Mouse (Mus musculus): ENCODE results near the gene Cyp4f17. TPM values are rescaled to one million over a fixed set of nuclear protein-coding genes. Genes with fewer than 3 reads are reported as not detected.

The Cyp4f17 gene
- 13.0 and 13.8 TPM in 2 replicates for polyA plus RNA-seq (2015; fragmentation: Nextera tagmentation; extraction: Ambion mirVana)

- H3K27ac ChIP-seq: peak within 1 kb of the TSS; percentile 84
- no peaks in the 10 kb centered on the region for H3K27me3 ChIP-seq
- peak within 1 kb of the TSS; percentile 78 for H3K4me2 ChIP-seq (replicated peaks)
- under 1% methylated on average over 30 of the region's 30 CpGs for WGBS
- 0 out of 2 replicates have a peak, but pooled peaks cover 3% of the 10 kb centered on the region for H3K36me3 ChIP-seq
- ATAC-seq: peak; percentile 91
- peak within 1 kb of the TSS; percentile 54 for H3K4me3 ChIP-seq (replicated peaks)
- no peaks in the 10 kb centered on the region for H3K9me3 ChIP-seq
- peak within 1 kb of the TSS; percentile 70 for H3K9ac ChIP-seq (replicated peaks)
- peaks cover 26% of the 10 kb centered on the region for H3K4me1 ChIP-seq (replicated peaks)
Observed at GRCm38 (mm10) chr17:32505851-32506728, at the start of gene Cyp4f17. Cyp4f17 (plus strand) TSS chr17:32506050.

GRCm38 (mm10) chr17:32468494-32468893 is 37.4 kb upstream of the Cyp4f17 start:
- Histone ChIP-seq H3K36me3 (no peaks in the 10 kb centered on the region), H3K9ac (replicated peaks) (no peak overlapping the region), H3K4me2 (replicated peaks) (no peak overlapping the region), H3K4me3 (replicated peaks) (no peak overlapping the region), H3K4me1 (replicated peaks) (no peaks in the 10 kb centered on the region), H3K27me3 (no peaks in the 10 kb centered on the region), H3K27ac (no peak overlapping the region), H3K9me3 (no peaks in the 10 kb centered on the region)
- WGBS: 59% methylated on average over 7 of the region's 7 CpGs
- ATAC-seq: no peak

- no peaks in the 10 kb centered on the region for H3K36me3 ChIP-seq
- no peaks in the 10 kb centered on the region for H3K27me3 ChIP-seq
- no peaks in the 10 kb centered on the region for H3K9me3 ChIP-seq
- ATAC-seq: no peak
- H3K27ac ChIP-seq: no peak overlapping the region
- H3K9ac ChIP-seq (replicated peaks): no peak overlapping the region
- H3K4me3 ChIP-seq (replicated peaks): no peak overlapping the region
- no peaks in the 10 kb centered on the region for H3K4me1 ChIP-seq (replicated peaks)
- WGBS: 83% methylated on average over 4 of the region's 4 CpGs
- no peak overlapping the region for H3K4me2 ChIP-seq (replicated peaks)
Observed at GRCm38 (mm10) chr17:32470795-32471194, 35.1 kb upstream of the Cyp4f17 start.

GRCm38 (mm10) chr17:32472176-32472575 is 33.7 kb upstream of the Cyp4f17 start:
- no peaks in the 10 kb centered on the region for H3K36me3 ChIP-seq
- no peak overlapping the region for H3K27ac ChIP-seq
- WGBS: 72% methylated on average over 7 of the region's 7 CpGs
- no peak for ATAC-seq
- no peak overlapping the region for H3K4me3 ChIP-seq (replicated peaks)
- H3K9ac ChIP-seq (replicated peaks): no peak overlapping the region
- no peaks in the 10 kb centered on the region for H3K4me1 ChIP-seq (replicated peaks)
- no peak overlapping the region for H3K4me2 ChIP-seq (replicated peaks)
- no peaks in the 10 kb centered on the region for H3K27me3 ChIP-seq
- no peaks in the 10 kb centered on the region for H3K9me3 ChIP-seq

- ATAC-seq: no peak
- H3K4me3 ChIP-seq (replicated peaks): no peak overlapping the region
- 86% methylated on average over 5 of the region's 5 CpGs for WGBS
- no peaks in the 10 kb centered on the region for H3K9me3 ChIP-seq
- H3K4me1 ChIP-seq (replicated peaks): no peaks in the 10 kb centered on the region
- H3K27me3 ChIP-seq: no peaks in the 10 kb centered on the region
- no peak overlapping the region for H3K27ac ChIP-seq
- no peak overlapping the region for H3K4me2 ChIP-seq (replicated peaks)
- H3K36me3 ChIP-seq: no peaks in the 10 kb centered on the region
- no peak overlapping the region for H3K9ac ChIP-seq (replicated peaks)
Observed at GRCm38 (mm10) chr17:32474954-32475560, 30.8 kb upstream of the Cyp4f17 start.

- H3K4me3 ChIP-seq (replicated peaks): no peak overlapping the region
- no peak overlapping the region for H3K27ac ChIP-seq
- no peak for ATAC-seq
- no peaks in the 10 kb centered on the region for H3K9me3 ChIP-seq
- H3K4me2 ChIP-seq (replicated peaks): no peak overlapping the region
- H3K27me3 ChIP-seq: peaks cover 10% of the 10 kb centered on the region; the same call in 1 of the 2 replicates
- H3K36me3 ChIP-seq: no peaks in the 10 kb centered on the region
- no peaks in the 10 kb centered on the region for H3K4me1 ChIP-seq (replicated peaks)
- 83% methylated on average over 1 of the region's 1 CpGs for WGBS
- H3K9ac ChIP-seq (replicated peaks): no peak overlapping the region
Observed at GRCm38 (mm10) chr17:32477204-32477603, 28.6 kb upstream of the Cyp4f17 start.

GRCm38 (mm10) chr17:32478727-32479126 is 27.1 kb upstream of the Cyp4f17 start:
- Histone ChIP-seq H3K4me2 (replicated peaks) (no peak overlapping the region), H3K9ac (replicated peaks) (no peak overlapping the region), H3K36me3 (no peaks in the 10 kb centered on the region), H3K9me3 (no peaks in the 10 kb centered on the region), H3K4me3 (replicated peaks) (no peak overlapping the region), H3K27ac (no peak overlapping the region), H3K4me1 (replicated peaks) (0 out of 2 replicates have a peak, but pooled peaks cover 4% of the 10 kb centered on the region), H3K27me3 (peaks cover 10% of the 10 kb centered on the region; the same call in 1 of the 2 replicates)
- no peak for ATAC-seq
- 69% methylated on average over 2 of the region's 2 CpGs for WGBS

- Histone ChIP-seq H3K27me3 (peaks cover 15% of the 10 kb centered on the region; the same call in 1 of the 2 replicates), H3K36me3 (no peaks in the 10 kb centered on the region), H3K27ac (no peak overlapping the region), H3K9ac (replicated peaks) (no peak overlapping the region), H3K4me2 (replicated peaks) (no peak overlapping the region), H3K4me3 (replicated peaks) (no peak overlapping the region), H3K9me3 (no peaks in the 10 kb centered on the region), H3K4me1 (replicated peaks) (0 out of 2 replicates have a peak, but pooled peaks cover 4% of the 10 kb centered on the region)
- no peak for ATAC-seq
- WGBS: 12% methylated on average over 8 of the region's 8 CpGs
Observed at GRCm38 (mm10) chr17:32479554-32480506, 26.0 kb upstream of the Cyp4f17 start.

- Histone ChIP-seq H3K27ac (no peak overlapping the region), H3K9me3 (no peaks in the 10 kb centered on the region), H3K36me3 (no peaks in the 10 kb centered on the region), H3K9ac (replicated peaks) (no peak overlapping the region), H3K4me3 (replicated peaks) (no peak overlapping the region), H3K27me3 (peaks cover 17% of the 10 kb centered on the region; the same call in 1 of the 2 replicates), H3K4me2 (replicated peaks) (no peak overlapping the region), H3K4me1 (replicated peaks) (0 out of 2 replicates have a peak, but pooled peaks cover 4% of the 10 kb centered on the region)
- ATAC-seq: no peak
- 86% methylated on average over 14 of the region's 14 CpGs for WGBS
Observed at GRCm38 (mm10) chr17:32481766-32482165, 24.1 kb upstream of the Cyp4f17 start.

- H3K9ac ChIP-seq (replicated peaks): no peak overlapping the region
- WGBS: 18% methylated on average over 18 of the region's 18 CpGs
Observed at GRCm38 (mm10) chr17:32483200-32483599, 22.6 kb upstream of the Cyp4f17 start.

GRCm38 (mm10) chr17:32492349-32492980 is 13.4 kb upstream of the Cyp4f17 start:
- Histone ChIP-seq H3K4me2 (replicated peaks) (peak overlapping the region; percentile 49), H3K9ac (replicated peaks) (peak overlapping the region; percentile 39; the same call in 1 of the 2 replicates), H3K4me1 (replicated peaks) (peaks cover 7% of the 10 kb centered on the region), H3K27ac (no peak overlapping the region), H3K4me3 (replicated peaks) (peak overlapping the region; percentile 29), H3K27me3 (peaks cover 19% of the 10 kb centered on the region), H3K9me3 (no peaks in the 10 kb centered on the region), H3K36me3 (no peaks in the 10 kb centered on the region)
- WGBS: 7% methylated on average over 30 of the region's 30 CpGs
- peak; percentile 77 for ATAC-seq

More at GRCm38 (mm10) chr17:32483200-32483599, 22.6 kb upstream of the Cyp4f17 start:
- Histone ChIP-seq H3K9me3 (no peaks in the 10 kb centered on the region), H3K4me3 (replicated peaks) (0 out of 2 replicates have a peak overlapping the region, but pooled peaks have one; percentile 22), H3K27me3 (peaks cover 17% of the 10 kb centered on the region; the same call in 1 of the 2 replicates), H3K4me2 (replicated peaks) (peak overlapping the region; percentile 50), H3K36me3 (no peaks in the 10 kb centered on the region), H3K4me1 (replicated peaks) (0 out of 2 replicates have a peak, but pooled peaks cover 4% of the 10 kb centered on the region), H3K27ac (no peak overlapping the region)
- ATAC-seq: peak; percentile 55; the same call in 1 of the 2 replicates

Data from midbrain, embryonic 13.5 days (tissue).